Mouse (Mus musculus) gastrocnemius, postnatal 4 days (tissue): ENCODE data around the gene Zdhhc4. TPM values are rescaled to one million over a fixed set of nuclear protein-coding genes. Genes with fewer than 3 reads are reported as not detected.
A peak's percentile ranks its signal among the peaks of the same experiment; 100 is the strongest.

ENCODE experiments used
- DNase-seq, 2 experiments: peaks; one replicate each; pipeline ENCODE4 v3.0.0; 2021 to 2022; ENCODE audit warnings: low spot score in 2 of 2, mixed read lengths in 2 of 2
- total RNA-seq, 2 experiments: library from RNA; stranded (reverse); gene quantifications; 2 replicates each; pipeline ENCODE4 v1.2.3; 2021

Zdhhc4 gene
- total RNA-seq, 2 experiments from 2014 or later = 35.8 to 38.8 TPM

DNA sequence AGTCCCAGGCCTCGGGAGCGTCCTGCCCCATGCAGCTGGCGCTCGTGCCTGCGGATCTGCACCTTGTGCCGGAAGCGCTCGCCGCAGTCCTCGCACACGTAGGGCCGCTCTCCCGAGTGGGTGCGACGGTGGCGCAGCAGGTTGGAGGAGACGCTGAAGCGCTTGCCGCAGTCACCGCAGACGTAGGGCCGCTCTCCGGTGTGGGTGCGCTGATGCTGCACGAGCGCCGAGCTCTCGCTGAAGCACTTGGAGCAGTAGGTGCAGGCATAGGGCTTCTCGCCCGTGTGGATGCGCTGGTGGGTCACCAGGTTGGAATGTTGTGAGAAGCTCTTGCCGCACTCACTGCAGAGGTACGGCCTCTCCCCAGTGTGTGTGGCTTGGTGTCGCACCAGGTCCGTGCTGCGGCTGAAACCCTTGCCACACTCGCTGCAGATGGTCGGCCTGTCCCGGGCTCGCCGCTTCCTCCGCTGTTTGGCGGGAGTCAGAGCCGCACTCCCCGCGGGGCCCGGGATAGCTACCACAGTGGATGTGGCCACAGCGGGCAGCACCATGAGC lies 41.2 kb downstream of the Zdhhc4 start:
- no peak for DNase-seq

DNA sequence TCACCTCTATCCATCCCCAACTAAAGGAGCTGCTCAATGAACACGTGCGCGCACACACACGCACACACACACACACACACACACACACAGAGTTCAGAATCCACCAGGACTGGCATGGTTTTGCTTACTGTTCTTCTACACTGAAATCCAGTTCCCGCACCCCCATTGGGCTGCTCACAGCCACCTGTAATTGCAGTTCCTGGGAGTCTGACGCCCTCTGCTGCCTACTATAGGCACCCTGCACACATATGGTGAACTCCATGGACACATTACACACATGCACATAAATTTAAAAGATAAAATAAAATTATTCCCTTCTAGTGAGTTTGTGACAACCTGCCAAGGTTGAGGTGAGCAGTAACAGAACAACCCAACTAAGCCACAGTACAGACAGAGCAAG lies 44.3 kb downstream of the Zdhhc4 start:
- no peak for DNase-seq

DNA sequence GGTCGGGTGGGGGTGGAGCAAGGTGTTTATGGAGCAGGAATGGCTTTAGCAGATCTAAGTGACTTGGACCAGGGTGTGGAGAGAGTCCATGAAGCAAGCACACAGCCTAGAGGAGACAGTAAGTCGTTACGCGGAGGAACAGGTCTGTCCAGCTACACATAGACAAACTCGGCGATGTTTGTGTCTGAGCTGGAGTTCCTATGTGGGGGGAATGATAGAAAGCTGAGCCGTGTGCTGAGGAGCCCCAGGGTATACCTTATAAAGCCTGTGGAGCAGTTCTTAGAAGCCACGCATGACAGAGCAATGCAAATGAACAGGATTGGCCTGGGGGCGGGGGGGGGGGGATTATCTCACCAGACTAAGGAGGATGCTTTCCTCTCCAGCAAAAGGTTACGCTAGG lies 49.8 kb downstream of the Zdhhc4 start:
- DNase-seq = no peak

DNA sequence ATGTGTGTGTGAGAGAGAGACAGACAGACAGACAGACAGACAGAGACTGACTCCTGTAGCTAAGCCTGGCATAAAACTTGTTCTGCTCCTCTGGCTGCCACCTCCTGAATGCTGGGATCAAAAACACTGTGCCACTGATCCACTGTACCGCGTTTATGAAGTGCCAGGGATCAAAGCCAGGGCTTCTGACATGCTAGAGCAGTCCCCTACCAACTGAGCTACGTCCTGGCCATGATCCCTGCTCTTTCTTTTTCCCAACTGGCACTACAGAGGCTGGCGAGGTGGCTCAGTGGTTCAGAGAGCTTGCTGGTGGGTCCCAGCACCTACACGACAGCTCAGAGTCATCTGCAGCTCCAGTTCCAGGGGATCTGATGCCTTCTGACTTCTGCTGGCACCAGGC lies 53.3 kb downstream of the Zdhhc4 start:
- DNase-seq = no peak

DNA sequence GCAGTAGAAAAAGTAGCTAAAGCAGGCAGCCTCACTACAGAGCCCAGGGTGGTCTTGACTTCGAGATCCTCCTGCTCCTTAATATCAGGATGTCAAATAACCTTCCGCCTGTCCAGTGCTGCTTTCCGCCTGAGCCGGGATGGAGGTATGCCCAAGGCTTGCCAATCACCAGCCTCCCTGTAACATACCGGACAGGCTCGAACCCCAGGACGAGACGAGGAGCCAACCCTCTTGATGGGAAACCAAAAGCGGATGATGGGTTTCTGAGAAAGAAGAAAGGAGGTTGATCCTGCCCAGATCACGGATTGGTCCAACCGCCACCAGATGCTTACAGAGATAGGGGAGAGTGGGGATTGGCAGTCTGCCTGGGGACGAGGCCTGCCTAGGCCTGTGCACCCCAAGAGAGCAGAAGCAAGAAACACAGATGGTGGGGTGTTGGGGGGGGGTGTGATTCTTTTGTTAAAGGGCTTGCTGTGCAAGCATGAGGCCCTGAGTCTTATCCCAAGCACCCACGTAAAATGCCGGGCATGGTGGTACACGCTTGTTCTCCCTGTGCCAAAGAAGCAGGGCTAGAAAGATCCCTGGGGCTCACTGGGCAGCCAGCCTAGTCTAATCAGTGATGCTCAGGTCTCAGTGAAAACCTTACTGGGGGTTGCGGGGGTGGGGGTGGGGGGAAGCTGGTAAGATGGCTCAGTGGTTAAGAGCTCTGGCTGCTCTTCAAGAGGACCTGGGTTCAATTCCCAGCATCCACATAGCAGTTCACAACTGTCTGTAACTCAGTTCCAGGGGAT lies 56.3 kb downstream of the Zdhhc4 start:
- no peak for DNase-seq

DNA sequence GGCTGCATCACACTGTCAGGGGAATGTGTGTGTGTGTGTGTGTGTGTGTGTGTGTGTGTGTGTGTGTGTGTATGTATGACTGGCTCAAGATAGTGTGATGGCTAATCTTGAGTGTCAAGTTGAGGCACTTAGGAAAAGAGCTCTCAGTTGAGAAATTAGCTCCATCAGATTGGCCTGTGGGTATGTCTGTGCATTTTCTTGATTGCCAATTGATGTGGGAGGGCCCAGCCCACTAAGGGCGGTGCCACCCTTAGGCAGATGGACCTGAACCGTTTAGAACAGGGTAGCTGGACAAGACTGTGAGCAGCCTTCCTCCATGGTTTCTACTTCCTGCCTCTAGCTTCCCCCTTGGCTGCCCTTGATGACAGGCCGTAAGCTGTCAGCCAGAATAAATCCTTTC lies 56.9 kb downstream of the Zdhhc4 start:
- no peak for DNase-seq

DNA sequence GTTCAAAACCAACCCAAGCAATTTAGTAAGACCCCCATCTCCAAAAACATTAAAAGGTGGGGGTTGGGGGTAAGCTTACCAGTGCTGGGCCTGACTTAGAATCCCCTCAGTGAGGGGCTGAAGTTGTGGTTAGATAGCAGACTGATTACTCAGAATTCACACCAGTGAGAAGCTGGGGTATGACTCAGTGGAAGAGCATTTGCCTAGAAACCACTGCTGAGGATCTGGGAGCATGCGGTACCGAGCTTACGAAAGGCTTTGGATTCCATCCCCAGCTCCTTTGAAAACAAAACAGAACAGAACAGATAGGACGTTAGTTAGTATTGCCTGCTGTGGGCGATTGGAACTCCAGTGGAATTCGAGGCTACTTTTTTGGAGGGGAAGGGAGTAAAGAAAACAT lies 57.4 kb downstream of the Zdhhc4 start:
- no peak for DNase-seq

DNA sequence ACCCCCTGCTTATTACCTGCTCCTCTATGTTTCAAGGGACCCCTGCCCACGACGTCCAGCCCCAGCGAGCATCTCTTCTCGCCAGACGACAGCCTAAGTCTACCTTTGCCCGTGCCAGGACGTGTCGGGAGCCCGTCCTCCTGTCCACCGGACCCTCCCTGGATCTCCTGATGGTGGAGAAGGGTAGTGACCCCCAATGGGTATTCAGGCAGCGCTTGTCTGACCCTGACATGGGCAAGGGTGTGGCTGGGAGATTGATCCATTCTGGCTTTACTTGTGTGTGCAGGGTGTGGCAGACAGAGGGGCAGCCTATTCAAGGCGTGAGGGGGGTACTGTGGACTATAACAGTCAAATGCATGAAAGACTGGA lies 58.9 kb downstream of the Zdhhc4 start:
- DNase-seq = no peak

DNA sequence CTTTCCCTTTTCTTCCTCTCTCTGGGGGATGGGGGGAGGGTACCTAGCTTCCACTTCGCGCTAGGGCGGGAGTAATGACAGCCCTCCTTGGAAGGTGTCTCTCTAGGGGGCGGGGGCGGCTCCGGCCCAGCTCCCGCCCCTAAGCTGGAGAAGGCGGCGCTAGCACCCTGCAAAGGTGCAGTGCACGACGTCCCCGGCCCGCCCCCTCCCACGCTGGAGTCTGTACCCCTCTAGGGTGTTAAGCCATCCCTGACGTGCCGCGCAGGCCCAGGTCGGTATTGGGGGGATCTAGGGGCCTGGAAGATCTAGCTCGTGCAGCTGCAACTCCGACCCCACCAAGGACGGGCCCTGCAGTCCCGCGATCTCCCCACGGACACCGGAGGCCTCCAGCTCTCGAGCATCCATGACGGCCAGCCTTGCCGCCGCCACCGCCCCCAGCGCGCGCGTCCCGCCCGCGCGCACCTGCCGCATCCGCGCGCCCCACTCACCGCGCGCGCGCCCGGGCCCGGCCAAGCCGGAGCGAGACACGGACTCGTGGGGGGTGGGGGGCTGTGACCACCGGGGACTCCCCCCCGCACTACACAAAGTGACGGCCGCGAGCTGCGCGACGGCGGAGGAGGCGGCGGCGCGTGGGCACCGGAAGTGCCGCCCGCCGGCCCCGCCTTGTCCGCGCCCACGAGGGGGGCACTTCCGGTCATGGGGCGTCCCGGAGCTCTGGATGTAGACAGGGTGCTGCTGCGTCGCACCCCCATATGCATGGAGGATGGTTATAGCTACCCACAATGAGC lies 59.5 kb downstream of the Zdhhc4 start, which contains the start of gene Zfp316:
Gene Zfp316 (minus strand): TSS at position 660 of the 788 bp plus-strand sequence.
- peak; percentile 59 to 75 for DNase-seq

DNA sequence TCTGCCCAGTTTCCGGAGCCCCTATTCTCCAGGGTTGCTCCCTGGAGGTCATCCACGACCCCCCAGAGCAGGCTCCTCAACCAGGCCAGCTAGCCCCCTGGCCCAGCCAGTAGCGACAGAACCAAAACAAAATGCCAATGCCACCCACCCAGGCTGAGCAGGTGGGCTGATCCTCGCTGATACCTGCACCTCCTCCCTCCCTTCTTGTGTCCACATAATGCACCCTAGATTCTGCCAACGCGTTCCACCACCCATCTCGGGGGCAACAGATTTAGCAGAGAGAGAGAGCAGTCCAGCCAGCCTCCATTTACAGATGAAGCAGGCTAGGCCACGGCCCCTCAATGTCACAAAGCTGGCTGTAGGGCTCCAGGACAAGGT lies 60.1 kb downstream of the Zdhhc4 start:
- DNase-seq = no peak

DNA sequence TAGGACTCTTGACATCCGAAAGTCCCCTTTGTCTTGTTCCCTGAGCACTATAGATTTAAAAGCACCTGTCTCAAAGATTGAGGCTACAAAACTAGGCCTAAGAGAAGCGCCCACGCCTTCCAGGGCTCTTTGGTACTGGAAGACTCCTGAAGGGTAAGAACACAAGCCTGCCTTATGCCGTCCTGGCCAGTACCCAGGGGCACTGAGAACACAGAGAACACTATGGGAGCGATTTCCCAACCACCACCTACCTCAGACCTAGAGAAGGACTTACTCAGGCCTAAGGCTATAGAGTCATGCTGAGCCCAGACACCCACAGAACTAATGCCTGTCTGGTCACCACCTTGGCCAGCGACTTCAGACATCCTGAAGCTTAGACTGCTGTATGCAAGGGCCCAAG lies 62.3 kb downstream of the Zdhhc4 start:
- no peak for DNase-seq

Other genes starting within 250 kb of the Zdhhc4 start
- gene Rnf216, start 216.3 kb downstream of the Zdhhc4 start, total RNA-seq = 10 to 100 TPM; 34.0 to 39.8 TPM
- gene Olfr718-ps1, start 181.7 kb downstream of the Zdhhc4 start, total RNA-seq = under 1 TPM in 1 of 2 experiments, not detected in 1; 0.05 TPM
- 10 to 100 TPM in 1 of 2 experiments, 1 to 10 TPM in 1; 9.1 to 11.9 TPM for gene Rbak, start 148.5 kb downstream of the Zdhhc4 start, total RNA-seq
- not detected for gene Spdye4b, start 148.2 kb downstream of the Zdhhc4 start, total RNA-seq
- not detected for gene Spdye4a, start 102.4 kb downstream of the Zdhhc4 start, total RNA-seq
- gene Zfp12, start 94.1 kb downstream of the Zdhhc4 start, total RNA-seq = 10 to 100 TPM; 14.0 to 15.9 TPM
- gene Zfp316, start 59.2 kb downstream of the Zdhhc4 start, total RNA-seq = 1 to 10 TPM; 6.7 to 6.8 TPM
- gene Zfp853, start 35.6 kb downstream of the Zdhhc4 start, total RNA-seq = under 1 TPM; 0.69 to 0.70 TPM
- gene E130309D02Rik, start 13.9 kb downstream of the Zdhhc4 start, total RNA-seq = 10 to 100 TPM; 13.9 to 15.5 TPM
- gene Grid2ip, start 28.1 kb upstream of the Zdhhc4 start, total RNA-seq = under 1 TPM in 1 of 2 experiments, not detected in 1; 0.27 TPM
- 100 to 1,000 TPM; 149 to 150 TPM for gene Kdelr2, start 74.6 kb upstream of the Zdhhc4 start, total RNA-seq
- gene Daglb, start 135.3 kb upstream of the Zdhhc4 start, total RNA-seq = 1 to 10 TPM; 7.5 to 7.6 TPM
- gene Rac1, start 198.8 kb upstream of the Zdhhc4 start, total RNA-seq = 100 to 1,000 TPM; 284 to 299 TPM